Mouse (Mus musculus) hindbrain, postnatal 0 days (tissue): ENCODE results near the gene Cacnb3. TPM values are rescaled to one million over a fixed set of nuclear protein-coding genes. Genes with fewer than 3 reads are reported as not detected.

Source experiments
- ATAC-seq: fragments of 200-750 bp; cut with Nextera tagmentation; 2 replicates; pipeline ENCODE4 v1.8.0; 2017; ENCODE audit warnings: mild to moderate bottlenecking, moderate TSS enrichment, moderate library complexity
- DNase-seq: peaks from one replicate; pipeline ENCODE4 v3.0.0-alpha.2; 2015; ENCODE audit warnings: low spot score
- H3K27ac ChIP-seq: fragments of 300-500 bp; sonication (generic); 2 replicates; pipeline ENCODE4 v1.5.1; 2014; ENCODE audit warnings: mild to moderate bottlenecking
- H3K27me3 ChIP-seq: fragments of 300-500 bp; sonication (generic); 2 replicates; pipeline ENCODE4 v1.6.1; 2014; ENCODE audit warnings: low read length, mixed read lengths; ENCODE audit not compliant: insufficient read depth
- H3K36me3 ChIP-seq: fragments of 300-500 bp; sonication (generic); 2 replicates; pipeline ENCODE4 v1.6.1; 2014; ENCODE audit warnings: low read length, mixed read lengths; ENCODE audit not compliant: insufficient read depth
- H3K4me1 ChIP-seq: fragments of 300-500 bp; sonication (generic); 2 replicates; pipeline ENCODE4 v1.6.1; 2014; ENCODE audit warnings: antibody characterized with exemption, low read length, mixed read lengths; ENCODE audit not compliant: insufficient read depth
- H3K4me2 ChIP-seq: fragments of 300-500 bp; sonication (generic); 2 replicates; pipeline ENCODE4 v1.6.1; 2014; ENCODE audit warnings: low read depth, mild to moderate bottlenecking, low read length, moderate library complexity, mixed read lengths
- H3K4me3 ChIP-seq: fragments of 300-500 bp; sonication (generic); 2 replicates; pipeline ENCODE4 v1.5.1; 2014; ENCODE audit warnings: low read length
- H3K9ac ChIP-seq: fragments of 300-500 bp; sonication (generic); replicated peaks from 2 replicates; pipeline ENCODE4 v1.6.1; 2014; ENCODE audit warnings: mild to moderate bottlenecking, low read length, moderate library complexity, mixed read lengths
- H3K9me3 ChIP-seq: fragments of 300-500 bp; sonication (generic); 2 replicates; pipeline ENCODE4 v1.6.1; 2016; ENCODE audit warnings: low read length, mixed read lengths
- CTCF ChIP-seq: IDR thresholded peaks from 2 replicates; pipeline ENCODE4 v1.5.1; 2016; ENCODE audit warnings: antibody characterized with exemption, control low read depth, low read depth
- WGBS: fragments of 180-500 bp; shearing (Covaris S2); extraction: QIAGEN DNeasy Blood & Tissue Kit; methylation state at CpG from one replicate; pipeline ENCODE4 v1.1.7; 2014; 5-methylcytosine and 5-hydroxymethylcytosine counted together
- polyA plus RNA-seq: library from polyadenylated mRNA; unstranded; fragments of >200 nt; fragmentation: Nextera tagmentation; extraction: Ambion mirVana; gene quantifications from 2 replicates; pipeline ENCODE4 v1.2.1, GENCODE M21; 2015
- total RNA-seq: library from RNA; depleted of rRNA; stranded (reverse); fragments of >200 nt; gene quantifications from 2 replicates; pipeline ENCODE4 v1.2.3, GENCODE M21; 2014

The Cacnb3 gene
- total and polyA plus RNA-seq, 2 experiments from 2014 or later = 83.1 to 166 TPM

- WGBS = 2% methylated on average over 7 of the region's 26 CpGs
- H3K36me3 ChIP-seq = peaks cover 4% of the 10 kb centered on the region
- peak overlapping the region; percentile 89 for H3K4me3 ChIP-seq
- H3K4me2 ChIP-seq = peak overlapping the region; percentile 86
- peak overlapping the region; percentile 81 for H3K27ac ChIP-seq
- ATAC-seq = peak; percentile 68
- H3K9me3 ChIP-seq = no peaks in the 10 kb centered on the region
- H3K27me3 ChIP-seq = no peaks in the 10 kb centered on the region
- peak; percentile 31 for DNase-seq
- H3K4me1 ChIP-seq = peaks cover 9% of the 10 kb centered on the region
- peak overlapping the region; percentile 86 for H3K9ac ChIP-seq
- TF ChIP-seq CTCF = no peak
These were observed 21.8 kb upstream of the Cacnb3 start for GRCm38 (mm10) chr15:98608784-98609250.

- H3K4me1 ChIP-seq = peaks cover 9% of the 10 kb centered on the region
- peak within 1 kb of the TSS; percentile 86 for H3K4me2 ChIP-seq
- no peak for TF ChIP-seq CTCF
- no peaks in the 10 kb centered on the region for H3K27me3 ChIP-seq
- no peaks in the 10 kb centered on the region for H3K9me3 ChIP-seq
- H3K9ac ChIP-seq = peak within 1 kb of the TSS; percentile 86
- no peaks in the 10 kb centered on the region for H3K36me3 ChIP-seq
- WGBS = under 1% methylated on average over 52 of the region's 75 CpGs
- H3K4me3 ChIP-seq = peak within 1 kb of the TSS; percentile 89
- DNase-seq (peak; percentile 89), ATAC-seq (peak; percentile 89)
- H3K27ac ChIP-seq = peak within 1 kb of the TSS; percentile 81
These were observed 21.1 kb upstream of the Cacnb3 start, which contains the start of gene Adcy6 for GRCm38 (mm10) chr15:98609331-98610130. Gene Adcy6, minus strand, starts transcription at chr15:98610076.

- H3K9ac ChIP-seq = peak overlapping the region; percentile 86
- no peaks in the 10 kb centered on the region for H3K27me3 ChIP-seq
- H3K4me1 ChIP-seq = peaks cover 9% of the 10 kb centered on the region
- peak; percentile 25 for DNase-seq
- 4% methylated on average over 12 of the region's 12 CpGs for WGBS
- no peaks in the 10 kb centered on the region for H3K9me3 ChIP-seq
- peak overlapping the region; percentile 81 for H3K27ac ChIP-seq
- ATAC-seq = no peak
- H3K36me3 ChIP-seq = no peaks in the 10 kb centered on the region
- peak overlapping the region; percentile 89 for H3K4me3 ChIP-seq
- TF ChIP-seq CTCF = no peak
- H3K4me2 ChIP-seq = peak overlapping the region; percentile 86
These were observed 20.5 kb upstream of the Cacnb3 start for GRCm38 (mm10) chr15:98610131-98610633.

- no peak overlapping the region for H3K27ac ChIP-seq
- no peak overlapping the region for H3K9ac ChIP-seq
- ATAC-seq (no peak), DNase-seq (no peak)
- TF ChIP-seq CTCF = no peak
- H3K4me1 ChIP-seq = peaks cover 9% of the 10 kb centered on the region
- no peak overlapping the region for H3K4me2 ChIP-seq
- H3K27me3 ChIP-seq = no peaks in the 10 kb centered on the region
- no peak overlapping the region for H3K4me3 ChIP-seq
- H3K36me3 ChIP-seq = no peaks in the 10 kb centered on the region
- 99% methylated on average over 3 of the region's 3 CpGs for WGBS
- no peaks in the 10 kb centered on the region for H3K9me3 ChIP-seq
These were observed 18.4 kb upstream of the Cacnb3 start for GRCm38 (mm10) chr15:98612229-98612628.

GRCm38 (mm10) chr15:98614551-98614950 lies 16.1 kb upstream of the Cacnb3 start:
- no peaks in the 10 kb centered on the region for H3K9me3 ChIP-seq
- no peak for ATAC-seq
- WGBS = 26% methylated on average over 9 of the region's 9 CpGs
- no peak for TF ChIP-seq CTCF
- H3K4me2 ChIP-seq = no peak overlapping the region
- H3K9ac ChIP-seq = no peak overlapping the region
- H3K27ac ChIP-seq = no peak overlapping the region
- no peaks in the 10 kb centered on the region for H3K27me3 ChIP-seq
- no peaks in the 10 kb centered on the region for H3K36me3 ChIP-seq
- peak; percentile 58 for DNase-seq
- H3K4me1 ChIP-seq = no peaks in the 10 kb centered on the region
- H3K4me3 ChIP-seq = no peak overlapping the region

GRCm38 (mm10) chr15:98614971-98615370 lies 15.7 kb upstream of the Cacnb3 start:
- H3K27me3 ChIP-seq = no peaks in the 10 kb centered on the region
- DNase-seq (no peak), ATAC-seq (peak; percentile 39; the same call in 1 of the 2 replicates)
- H3K36me3 ChIP-seq = no peaks in the 10 kb centered on the region
- no peaks in the 10 kb centered on the region for H3K4me1 ChIP-seq
- TF ChIP-seq CTCF = no peak
- no peak overlapping the region for H3K4me2 ChIP-seq
- no peak overlapping the region for H3K9ac ChIP-seq
- no peak overlapping the region for H3K27ac ChIP-seq
- H3K9me3 ChIP-seq = no peaks in the 10 kb centered on the region
- 38% methylated on average over 6 of the region's 6 CpGs for WGBS
- H3K4me3 ChIP-seq = no peak overlapping the region

- Histone ChIP-seq H3K9me3 (no peaks in the 10 kb centered on the region), H3K9ac (no peak overlapping the region), H3K4me2 (no peak overlapping the region), H3K27ac (no peak overlapping the region), H3K4me3 (no peak overlapping the region), H3K36me3 (no peaks in the 10 kb centered on the region), H3K27me3 (no peaks in the 10 kb centered on the region), H3K4me1 (no peaks in the 10 kb centered on the region)
- WGBS = 60% methylated on average over 6 of the region's 6 CpGs
- DNase-seq (no peak), ATAC-seq (no peak)
- no peak for TF ChIP-seq CTCF
These were observed 14.9 kb upstream of the Cacnb3 start for GRCm38 (mm10) chr15:98615751-98616150.
